Mouse (Mus musculus) natural killer cell, adult 2 months (primary cell): ENCODE results near the gene Wdr83.

ENCODE experiments used
- DNase-seq, 2 experiments: peaks; one replicate each; pipeline ENCODE4 v3.0.0; 2022; ENCODE audit warnings: low spot score in 2 of 2

The Wdr83 gene

DNA sequence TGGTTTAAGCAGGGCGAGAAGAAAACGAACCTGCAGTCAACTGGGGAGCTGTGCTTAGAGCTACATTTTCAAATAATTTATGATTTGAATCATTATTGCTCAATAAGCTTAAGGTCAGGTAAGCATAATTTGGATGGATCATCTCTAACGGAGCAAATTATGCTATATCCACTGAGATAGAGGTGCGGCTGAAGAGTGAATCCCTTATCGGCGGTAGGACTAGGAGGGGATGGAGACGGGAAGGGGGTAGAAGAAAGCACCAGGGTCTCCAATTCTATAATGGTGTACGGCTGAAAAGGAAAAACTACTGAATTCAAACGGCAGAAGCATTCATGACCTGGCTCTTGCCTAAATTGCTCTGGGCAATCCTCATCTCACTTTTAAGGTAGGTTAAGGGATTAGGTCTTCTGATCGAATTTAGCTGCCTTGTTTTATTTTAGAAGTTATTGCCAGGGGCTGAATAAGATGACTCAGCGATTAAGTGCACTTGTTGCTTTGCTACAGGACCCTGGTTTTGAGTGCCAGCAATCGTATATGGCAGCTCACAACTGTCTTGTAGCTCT lies 45.9 kb downstream of the Wdr83 start:
- no peak for DNase-seq

GRCm38 (mm10) chr8:85034764-85035163 lies 46.3 kb downstream of the Wdr83 start:
- peak; percentile 69 to 84 for DNase-seq

DNA sequence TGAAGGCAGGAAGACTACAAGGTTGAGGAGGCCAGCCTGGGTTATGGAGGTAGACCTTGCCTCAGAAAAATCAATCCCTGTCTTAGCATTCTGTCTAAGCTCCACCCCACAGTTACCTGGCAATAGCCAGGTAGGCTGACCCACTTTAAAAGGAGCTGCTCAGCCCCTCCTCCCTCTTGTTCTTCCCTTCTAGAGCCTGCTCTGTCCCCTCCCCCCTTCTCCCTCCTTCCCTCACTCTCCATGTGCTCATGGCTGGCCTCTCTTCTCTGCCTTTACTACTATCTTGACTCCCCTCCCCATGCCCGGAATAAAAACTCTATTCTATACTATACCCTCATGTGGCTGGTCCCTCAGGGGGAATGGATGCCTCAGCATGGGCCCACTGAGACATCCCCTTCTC lies 47.2 kb downstream of the Wdr83 start:
- DNase-seq = no peak

GRCm38 (mm10) chr8:85032622-85033311 lies 48.3 kb downstream of the Wdr83 start:
- no peak for DNase-seq

GRCm38 (mm10) chr8:85029271-85029670 lies 51.8 kb downstream of the Wdr83 start:
- no peak for DNase-seq

GRCm38 (mm10) chr8:85027922-85028321 lies 53.2 kb downstream of the Wdr83 start:
- DNase-seq = no peak

DNA sequence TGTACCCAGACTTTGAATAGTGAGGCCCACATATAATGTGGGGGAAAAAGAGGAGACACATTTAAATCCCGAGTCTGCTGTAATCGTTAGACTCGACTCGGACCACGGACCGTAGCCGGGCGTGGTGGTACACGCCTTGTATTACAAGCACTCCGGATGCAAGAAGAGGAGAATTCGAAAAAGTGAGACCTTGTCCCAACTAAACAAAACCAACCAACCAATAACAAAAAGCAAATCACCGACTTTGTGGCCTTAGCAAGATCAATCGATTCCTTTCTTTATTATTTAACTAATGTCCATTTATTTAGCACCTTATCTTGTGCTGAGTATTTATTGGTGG lies 53.6 kb downstream of the Wdr83 start:
- no peak for DNase-seq

DNA sequence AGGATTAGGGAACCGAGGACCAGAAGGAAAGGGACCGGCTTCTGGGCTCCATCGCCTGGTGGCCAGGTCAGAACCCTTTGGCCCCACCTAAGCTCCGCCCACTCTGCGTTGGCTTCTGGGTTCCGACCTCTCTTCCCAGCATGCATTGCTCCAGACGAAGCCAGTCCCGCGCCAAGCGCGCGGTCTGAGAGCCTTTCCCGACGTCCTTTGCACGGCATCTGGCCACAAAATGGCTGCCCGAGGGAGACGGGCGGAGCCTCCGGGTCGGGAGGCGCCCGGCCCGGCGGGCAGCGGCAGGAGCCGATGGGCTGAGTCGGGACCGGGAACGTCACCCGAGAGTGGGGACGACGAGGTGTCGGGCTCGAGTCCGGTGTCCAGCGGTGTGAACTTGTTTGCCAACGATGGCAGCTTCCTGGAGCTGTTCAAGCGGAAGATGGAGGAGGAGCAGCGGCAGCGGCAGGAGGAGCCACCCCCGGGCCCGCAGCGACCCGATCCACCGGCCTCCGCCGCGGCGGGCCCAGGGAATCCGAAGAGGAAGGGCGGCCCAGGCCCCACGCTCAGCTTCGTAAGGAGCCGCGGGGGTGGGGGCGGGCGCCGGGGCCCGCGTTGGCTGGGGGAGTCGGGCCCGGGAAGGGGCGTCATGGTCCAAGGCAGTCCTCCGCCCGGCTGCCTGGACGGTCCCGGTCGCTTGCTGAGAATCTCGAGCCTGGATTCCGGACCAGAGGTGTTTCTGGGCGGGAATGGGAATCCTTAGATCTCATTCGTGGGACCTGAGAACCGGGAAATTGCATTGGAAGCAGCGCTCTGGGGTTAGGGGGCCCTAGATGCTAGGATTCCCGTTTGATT lies 54.2 kb downstream of the Wdr83 start, which contains the start of gene Trir:
TSS of gene Trir (plus strand) at position 154 of the 846 bp plus-strand sequence.
- DNase-seq = peak; percentile 94 to 95

DNA sequence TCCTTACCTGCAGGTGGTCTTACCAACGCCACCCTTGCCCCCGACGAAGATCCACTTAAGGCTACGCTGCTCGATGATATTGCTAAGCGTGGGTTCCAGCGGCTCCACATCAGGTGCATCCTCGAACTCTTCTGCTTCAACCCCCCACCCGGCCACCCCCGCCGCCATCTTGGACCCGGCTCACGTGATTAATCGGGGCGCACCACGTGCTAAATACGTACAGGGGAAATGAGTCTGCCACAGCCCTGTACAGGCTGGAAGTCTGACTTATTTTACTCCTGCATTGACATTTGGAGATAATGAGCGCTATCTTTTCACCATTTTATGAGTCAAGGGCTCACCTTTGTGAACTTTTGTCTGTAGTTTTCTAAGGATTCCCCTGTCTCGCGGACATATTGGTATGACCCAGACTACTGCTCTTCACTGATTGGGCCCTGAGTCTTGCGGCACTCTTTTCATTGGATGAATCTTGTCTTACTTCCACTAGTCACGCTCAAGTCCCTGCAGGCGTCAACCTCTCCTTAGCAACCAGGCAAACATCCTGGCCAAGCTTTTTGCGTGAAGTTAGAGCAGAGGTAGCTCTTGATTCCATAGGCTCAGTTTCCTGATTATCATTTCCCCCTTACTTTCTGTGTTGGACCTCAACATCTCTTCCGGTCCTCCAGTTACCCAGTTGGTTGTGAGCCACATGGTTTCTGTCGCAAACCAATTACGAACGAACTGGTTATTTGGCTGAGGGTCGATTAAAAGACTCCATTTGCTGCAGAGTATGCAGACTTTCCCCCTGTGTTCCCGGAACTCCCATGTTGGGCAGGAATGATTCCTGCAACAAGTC lies 55.8 kb downstream of the Wdr83 start, which contains the start of gene Asna1:
TSS of gene Asna1 (minus strand) at position 184 of the 835 bp plus-strand sequence.
- peak; percentile 86 to 87 for DNase-seq
